In the genomic region with DNA sequence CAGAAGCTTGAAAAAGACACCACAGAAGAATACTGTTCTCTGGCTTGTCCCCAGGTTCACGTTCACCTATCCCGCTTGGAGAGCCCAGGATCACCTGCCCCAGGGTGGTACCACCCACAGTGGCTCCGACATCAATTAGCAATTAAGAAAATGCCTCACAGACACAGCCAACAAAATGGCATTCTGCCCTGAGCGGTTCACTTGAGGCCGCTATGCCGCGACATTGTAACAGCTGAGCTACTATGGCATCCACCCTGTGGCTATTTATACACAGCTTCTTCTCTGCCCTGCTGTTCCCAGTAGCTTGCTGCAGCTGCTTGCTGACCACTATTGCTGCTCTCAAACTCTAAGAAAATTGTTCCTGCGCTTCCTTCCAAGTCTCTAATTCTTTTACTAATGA, we compare ENCODE assay signal across 8 mouse cellular contexts. TPM values are rescaled to one million over a fixed set of nuclear protein-coding genes. Genes with fewer than 3 reads are reported as not detected.
DNase-seq lines count a peak whose midpoint lies in the region; ATAC-seq and TF ChIP-seq lines count a peak whose summit lies in the region.

No protein-coding gene starts in this region.

- peaks cover 65% of the 10 kb centered on the region for H3K27me3 ChIP-seq in heart, embryonic 13.5 days (replicated peaks)
- H3K27me3 ChIP-seq in limb, embryonic 13.5 days: peaks cover 54% of the 10 kb centered on the region

- H3K9ac ChIP-seq in heart, embryonic 13.5 days: peak overlapping the region; percentile 70; the same call in 1 of the 2 replicates
- no peak overlapping the region for H3K9ac ChIP-seq in limb, embryonic 13.5 days

- no peaks in the 10 kb centered on the region for H3K36me3 ChIP-seq in heart, embryonic 13.5 days
- no peaks in the 10 kb centered on the region for H3K36me3 ChIP-seq in limb, embryonic 13.5 days

- ATAC-seq in heart, embryonic 13.5 days (ENCODE audit: extremely low read depth, insufficient number of reproducible peaks, low FRiP score, low TSS enrichment): no peak
- ATAC-seq in limb, embryonic 13.5 days (ENCODE audit: low FRiP score, low read depth): no peak

- H3K4me3 ChIP-seq in left cerebral cortex, adult 2 months: peak overlapping the region; percentile 36
- H3K4me3 ChIP-seq in heart, embryonic 13.5 days: peak overlapping the region; percentile 48
- peak overlapping the region; percentile 37; the same call in 1 of the 2 replicates for H3K4me3 ChIP-seq in limb, embryonic 13.5 days

- H3K4me2 ChIP-seq in heart, embryonic 13.5 days: peak overlapping the region; percentile 75
- peak overlapping the region; percentile 70 for H3K4me2 ChIP-seq in limb, embryonic 13.5 days (replicated peaks)

- no peak for TF ChIP-seq CTCF in left cerebral cortex, adult 2 months (IDR thresholded peaks at IDR 0.05)

- intact Hi-C loops in left cerebral cortex, adult 2 months (cut with DNase I): loop anchor here (1.0 to 5.0 kb wide), 4 partner anchors 151 to 879 kb away; no protein-coding TSS in a partner anchor
- intact Hi-C loops in left cerebral cortex, postnatal 36 days (cut with DNase I): no loop called here

- 13% methylated on average over 8 of the region's 8 CpGs for WGBS in heart, embryonic 13.5 days
- WGBS in limb, embryonic 13.5 days: 8% methylated on average over 8 of the region's 8 CpGs

- H3K27ac ChIP-seq in left cerebral cortex, adult 2 months: peak overlapping the region; percentile 85
- peak overlapping the region; percentile 83 for H3K27ac ChIP-seq in heart, embryonic 13.5 days (replicated peaks)
- H3K27ac ChIP-seq in limb, embryonic 13.5 days: no peak overlapping the region

- H3K4me1 ChIP-seq in heart, embryonic 13.5 days: peaks cover 22% of the 10 kb centered on the region
- H3K4me1 ChIP-seq in limb, embryonic 13.5 days: peaks cover 20% of the 10 kb centered on the region

- H3K9me3 ChIP-seq in heart, embryonic 13.5 days: no peaks in the 10 kb centered on the region
- no peaks in the 10 kb centered on the region for H3K9me3 ChIP-seq in limb, embryonic 13.5 days

- no peak for DNase-seq in left cerebral cortex, adult 2 months (ENCODE audit: extremely low spot score in 1 of 2, low spot score in 2 of 2)
- no peak for DNase-seq in left cerebral cortex, postnatal 36 days (ENCODE audit: low spot score in 2 of 2)
- peak; percentile 41 for DNase-seq in embryo, embryonic 10.5 days (ENCODE audit: low spot score)
- DNase-seq in skeletal muscle tissue, adult 2 months (ENCODE audit: low read depth, low spot score): peak; percentile 58
- no peak for DNase-seq in ovary, adult 18-20 months (ENCODE audit: low spot score)
- no peak for DNase-seq in urinary bladder, adult 2 months (ENCODE audit: low spot score)

RNA-seq across cellular contexts. Expression of a gene that starts 52.5 kb away (rescaled TPM):
- 10 to 100 TPM; 83.2 to 93.0 TPM for total RNA-seq in left cerebral cortex, adult 2 months (2021)
- total RNA-seq in left cerebral cortex, postnatal 36 days (2021): 10 to 100 TPM; 75.5 to 77.9 TPM
- 65.9 and 69.9 TPM in 2 replicates for polyA plus RNA-seq in heart, embryonic 13.5 days (2015; fragmentation: Nextera tagmentation; extraction: Ambion mirVana)
- polyA plus RNA-seq in limb, embryonic 13.5 days (2015; fragmentation: Nextera tagmentation; extraction: Ambion mirVana): 120 and 125 TPM in 2 replicates
- polyA plus RNA-seq in urinary bladder, adult 2 months (2012; rRNA removed): 59.3 and 67.8 TPM in 2 replicates

RNA-seq across cellular contexts. Expression of a gene that starts 53.4 kb away (rescaled TPM):
- total RNA-seq in left cerebral cortex, adult 2 months (2021): 10 to 100 TPM; 46.5 to 48.2 TPM
- total RNA-seq in left cerebral cortex, postnatal 36 days (2021): 10 to 100 TPM; 40.2 to 43.4 TPM
- polyA plus RNA-seq in heart, embryonic 13.5 days (2015; fragmentation: Nextera tagmentation; extraction: Ambion mirVana): 2.7 and 3.2 TPM in 2 replicates
- polyA plus RNA-seq in limb, embryonic 13.5 days (2015; fragmentation: Nextera tagmentation; extraction: Ambion mirVana): 6.3 and 6.7 TPM in 2 replicates
- 13.9 and 15.5 TPM in 2 replicates for polyA plus RNA-seq in urinary bladder, adult 2 months (2012; rRNA removed)

Comparison
In these comparisons a context has a peak if more than half of its experiments do, and no peak if none do; other contexts are left out.
1. DNase-seq: peak in embryo, embryonic 10.5 days (single experiment) and skeletal muscle tissue, adult 2 months (single experiment); none in left cerebral cortex, adult 2 months (0 of 2), left cerebral cortex, postnatal 36 days (0 of 2), ovary, adult 18-20 months (single experiment) and urinary bladder, adult 2 months (single experiment).
2. Peak in every context shown above with its lines, with median percentiles within 50 percentile points of each other: H3K4me3 ChIP-seq.